Mouse (Mus musculus) liver, embryonic 14.5 days (tissue): ENCODE data around the gene Slc35b3.

ENCODE experiments used
- CTCF ChIP-seq: IDR thresholded peaks from 2 replicates; pipeline ENCODE4 v1.5.1; 2016; ENCODE audit warnings: antibody characterized with exemption, low read depth, control low read depth
- EP300 ChIP-seq: IDR thresholded peaks from 2 replicates; pipeline ENCODE4 v1.6.1; 2016; ENCODE audit warnings: antibody characterized with exemption, low read depth

- no peak for TF ChIP-seq CTCF
- no peak for TF ChIP-seq EP300
These were observed 45.9 kb downstream of the Slc35b3 start for GRCm38 (mm10) chr13:38914771-38915170.
